28 mouse cellular contexts compared by ENCODE assay signal in genomic region chr3:42596686-42597085, GRCm38 (mm10).
"Had no signal": no experiment of that assay in that cellular context is flagged by ENCODE, and none has a peak within 500 bp of the region (broad histone marks: within the 10 kb centered on the region; RNA-seq: fewer than 3 reads in every experiment).

No protein-coding gene starts in this region.

- ATAC-seq: hindbrain, embryonic 16.5 days; inflammation-experienced regulatory T-cells, adult 6 months; intestine, embryonic 15.5 days; intestine, postnatal 0 days had no signal

- DNase-seq: gastrocnemius, adult 2 months; gastrocnemius, postnatal 10 days; gastrocnemius, postnatal 25 days; heart, adult 18-20 months; heart, postnatal 10 days; heart, postnatal 4 days; kidney, adult 18-20 months; kidney, adult 8-10 months; kidney, postnatal 10 days; kidney, postnatal 25 days; kidney, postnatal 4 days; liver; liver, embryonic 13.5 days had no signal

- H3K4me1 ChIP-seq: heart, embryonic 10.5 days; heart, embryonic 12.5 days; hindbrain, embryonic 12.5 days; intestine, embryonic 15.5 days; limb, embryonic 10.5 days; limb, embryonic 12.5 days; liver, embryonic 13.5 days; liver, embryonic 15.5 days had no signal

- H3K4me3 ChIP-seq: gastrocnemius, adult 2 months; heart, embryonic 10.5 days; heart, embryonic 12.5 days; hindbrain, embryonic 10.5 days; hindbrain, embryonic 12.5 days; intestine, embryonic 15.5 days; layer of hippocampus, adult 2 months; left cerebral cortex, adult 2 months; limb, embryonic 10.5 days; limb, embryonic 12.5 days; liver, embryonic 13.5 days; liver, embryonic 15.5 days had no signal

- H3K9ac ChIP-seq: heart, embryonic 12.5 days; hindbrain, embryonic 12.5 days; hindbrain, embryonic 14.5 days; intestine, embryonic 15.5 days; limb, embryonic 12.5 days; liver, embryonic 13.5 days; liver, embryonic 15.5 days had no signal

- H3K27me3 ChIP-seq: heart, embryonic 12.5 days; hindbrain, embryonic 12.5 days; intestine, embryonic 15.5 days; limb, embryonic 12.5 days; liver, embryonic 13.5 days; liver, embryonic 15.5 days had no signal

- H3K9me3 ChIP-seq: heart, embryonic 10.5 days; heart, embryonic 12.5 days; hindbrain, embryonic 10.5 days; hindbrain, embryonic 12.5 days; intestine, embryonic 15.5 days; limb, embryonic 10.5 days; limb, embryonic 12.5 days; liver, embryonic 13.5 days; liver, embryonic 15.5 days had no signal

- H3K4me2 ChIP-seq: heart, embryonic 12.5 days; hindbrain, embryonic 12.5 days; hindbrain, embryonic 14.5 days; intestine, embryonic 15.5 days; limb, embryonic 12.5 days; liver, embryonic 11.5 days; liver, embryonic 13.5 days; liver, embryonic 15.5 days had no signal

- H3K36me3 ChIP-seq: heart, embryonic 10.5 days; heart, embryonic 12.5 days; hindbrain, embryonic 10.5 days; hindbrain, embryonic 12.5 days; intestine, embryonic 15.5 days; limb, embryonic 10.5 days; limb, embryonic 12.5 days; liver, embryonic 13.5 days; liver, embryonic 15.5 days had no signal

- H3K27ac ChIP-seq: gastrocnemius, adult 2 months; heart, embryonic 10.5 days; hindbrain, embryonic 10.5 days; hindbrain, embryonic 12.5 days; hindbrain, embryonic 14.5 days; intestine, embryonic 15.5 days; layer of hippocampus, adult 2 months; left cerebral cortex, adult 2 months; limb, embryonic 10.5 days; limb, embryonic 12.5 days; liver, embryonic 13.5 days; liver, embryonic 15.5 days had no signal
